Mouse (Mus musculus): ENCODE data around the gene Rtp4. TPM values are rescaled to one million over a fixed set of nuclear protein-coding genes. Genes with fewer than 3 reads are reported as not detected.

The Rtp4 gene
- total and polyA plus RNA-seq, 2 experiments from 2014 or later = 6.3 to 8.4 TPM

- no peak for ATAC-seq (ENCODE audit: low FRiP score)
- H3K27me3 ChIP-seq (ENCODE audit: insufficient read depth, low read length) = no peaks in the 10 kb centered on the region
- no peak overlapping the region for H3K4me2 ChIP-seq (ENCODE audit: low read depth, low read length, poor library complexity, severe bottlenecking)
- H3K4me1 ChIP-seq (ENCODE audit: insufficient read depth, low read length) = peaks cover 5% of the 10 kb centered on the region; the same call in 1 of the 2 replicates
- TF ChIP-seq CTCF (IDR thresholded peaks at IDR 0.05) = no peak
- H3K36me3 ChIP-seq (ENCODE audit: insufficient read depth, low read length) = no peaks in the 10 kb centered on the region
- DNase-seq (ENCODE audit: low spot score) = no peak
- WGBS = 88% methylated on average over 2 of the region's 2 CpGs
- H3K9me3 ChIP-seq (ENCODE audit: low read length) = no peaks in the 10 kb centered on the region
- H3K4me3 ChIP-seq (ENCODE audit: low read depth, low read length) = no peak overlapping the region
- H3K27ac ChIP-seq (ENCODE audit: low read depth, low read length) = no peak overlapping the region
- H3K9ac ChIP-seq (replicated peaks; ENCODE audit: low read length, poor library complexity, severe bottlenecking) = no peak overlapping the region
Measured at GRCm38 (mm10) chr16:23606220-23606619, 86.1 kb downstream of the Rtp4 start.

GRCm38 (mm10) chr16:23606651-23607050 lies 86.6 kb downstream of the Rtp4 start:
- no peak overlapping the region for H3K4me2 ChIP-seq (ENCODE audit: low read depth, low read length, poor library complexity, severe bottlenecking)
- H3K27me3 ChIP-seq (ENCODE audit: insufficient read depth, low read length) = no peaks in the 10 kb centered on the region
- H3K4me1 ChIP-seq (ENCODE audit: insufficient read depth, low read length) = peaks cover 5% of the 10 kb centered on the region; the same call in 1 of the 2 replicates
- 92% methylated on average over 7 of the region's 7 CpGs for WGBS
- no peaks in the 10 kb centered on the region for H3K9me3 ChIP-seq (ENCODE audit: low read length)
- H3K4me3 ChIP-seq (ENCODE audit: low read depth, low read length) = no peak overlapping the region
- no peak for TF ChIP-seq CTCF (IDR thresholded peaks at IDR 0.05)
- no peak overlapping the region for H3K9ac ChIP-seq (replicated peaks; ENCODE audit: low read length, poor library complexity, severe bottlenecking)
- no peak for ATAC-seq (ENCODE audit: low FRiP score)
- no peak for DNase-seq (ENCODE audit: low spot score)
- no peak overlapping the region for H3K27ac ChIP-seq (ENCODE audit: low read depth, low read length)
- no peaks in the 10 kb centered on the region for H3K36me3 ChIP-seq (ENCODE audit: insufficient read depth, low read length)

GRCm38 (mm10) chr16:23607911-23608410 lies 87.9 kb downstream of the Rtp4 start:
- Histone ChIP-seq H3K4me2 (ENCODE audit: low read depth, low read length, poor library complexity, severe bottlenecking) (no peak overlapping the region), H3K4me3 (ENCODE audit: low read depth, low read length) (no peak overlapping the region), H3K9me3 (ENCODE audit: low read length) (no peaks in the 10 kb centered on the region), H3K27me3 (ENCODE audit: insufficient read depth, low read length) (no peaks in the 10 kb centered on the region), H3K4me1 (ENCODE audit: insufficient read depth, low read length) (peaks cover 5% of the 10 kb centered on the region; the same call in 1 of the 2 replicates), H3K9ac (replicated peaks; ENCODE audit: low read length, poor library complexity, severe bottlenecking) (no peak overlapping the region), H3K36me3 (ENCODE audit: insufficient read depth, low read length) (no peaks in the 10 kb centered on the region), H3K27ac (ENCODE audit: low read depth, low read length) (no peak overlapping the region)
- no peak for DNase-seq (ENCODE audit: low spot score)
- ATAC-seq (ENCODE audit: low FRiP score) = no peak
- WGBS = 52% methylated on average over 1 of the region's 1 CpGs
- TF ChIP-seq CTCF (IDR thresholded peaks at IDR 0.05) = no peak

- peaks cover 5% of the 10 kb centered on the region; the same call in 1 of the 2 replicates for H3K4me1 ChIP-seq (ENCODE audit: insufficient read depth, low read length)
- no peaks in the 10 kb centered on the region for H3K27me3 ChIP-seq (ENCODE audit: insufficient read depth, low read length)
- no peak for TF ChIP-seq CTCF (IDR thresholded peaks at IDR 0.05)
- H3K36me3 ChIP-seq (ENCODE audit: insufficient read depth, low read length) = no peaks in the 10 kb centered on the region
- H3K4me2 ChIP-seq (ENCODE audit: low read depth, low read length, poor library complexity, severe bottlenecking) = peak overlapping the region; percentile 40
- DNase-seq (ENCODE audit: low spot score) (peak; percentile 39), ATAC-seq (ENCODE audit: low FRiP score) (peak; percentile 54; the same call in 1 of the 2 replicates)
- H3K27ac ChIP-seq (ENCODE audit: low read depth, low read length) = peak overlapping the region; percentile 34; the same call in 1 of the 2 replicates
- H3K9ac ChIP-seq (replicated peaks; ENCODE audit: low read length, poor library complexity, severe bottlenecking) = no peak overlapping the region
- H3K9me3 ChIP-seq (ENCODE audit: low read length) = no peaks in the 10 kb centered on the region
- peak overlapping the region; percentile 18; the same call in 1 of the 2 replicates for H3K4me3 ChIP-seq (ENCODE audit: low read depth, low read length)
- WGBS = 30% methylated on average over 11 of the region's 11 CpGs
Measured at GRCm38 (mm10) chr16:23609748-23610185, 89.7 kb downstream of the Rtp4 start.

- ATAC-seq (ENCODE audit: low FRiP score) (no peak), DNase-seq (ENCODE audit: low spot score) (peak; percentile 45)
- WGBS = 42% methylated on average over 4 of the region's 4 CpGs
- H3K9me3 ChIP-seq (ENCODE audit: low read length) = no peaks in the 10 kb centered on the region
- no peaks in the 10 kb centered on the region for H3K36me3 ChIP-seq (ENCODE audit: insufficient read depth, low read length)
- H3K9ac ChIP-seq (replicated peaks; ENCODE audit: low read length, poor library complexity, severe bottlenecking) = no peak overlapping the region
- H3K27ac ChIP-seq (ENCODE audit: low read depth, low read length) = no peak overlapping the region
- no peaks in the 10 kb centered on the region for H3K27me3 ChIP-seq (ENCODE audit: insufficient read depth, low read length)
- H3K4me2 ChIP-seq (ENCODE audit: low read depth, low read length, poor library complexity, severe bottlenecking) = no peak overlapping the region
- no peaks in the 10 kb centered on the region for H3K4me1 ChIP-seq (ENCODE audit: insufficient read depth, low read length)
- no peak for TF ChIP-seq CTCF (IDR thresholded peaks at IDR 0.05)
- H3K4me3 ChIP-seq (ENCODE audit: low read depth, low read length) = no peak overlapping the region
Measured at GRCm38 (mm10) chr16:23624205-23624604, 104.1 kb downstream of the Rtp4 start.

- WGBS = 69% methylated on average over 2 of the region's 2 CpGs
- no peaks in the 10 kb centered on the region for H3K9me3 ChIP-seq (ENCODE audit: low read length)
- no peaks in the 10 kb centered on the region for H3K36me3 ChIP-seq (ENCODE audit: insufficient read depth, low read length)
- H3K27me3 ChIP-seq (ENCODE audit: insufficient read depth, low read length) = no peaks in the 10 kb centered on the region
- TF ChIP-seq CTCF (IDR thresholded peaks at IDR 0.05) = no peak
- no peaks in the 10 kb centered on the region for H3K4me1 ChIP-seq (ENCODE audit: insufficient read depth, low read length)
- H3K9ac ChIP-seq (replicated peaks; ENCODE audit: low read length, poor library complexity, severe bottlenecking) = no peak overlapping the region
- H3K27ac ChIP-seq (ENCODE audit: low read depth, low read length) = no peak overlapping the region
- no peak overlapping the region for H3K4me2 ChIP-seq (ENCODE audit: low read depth, low read length, poor library complexity, severe bottlenecking)
- DNase-seq (ENCODE audit: low spot score) = no peak
- no peak for ATAC-seq (ENCODE audit: low FRiP score)
- no peak overlapping the region for H3K4me3 ChIP-seq (ENCODE audit: low read depth, low read length)
Measured at GRCm38 (mm10) chr16:23631531-23631930, 111.4 kb downstream of the Rtp4 start.

All from midbrain, postnatal 0 days (tissue).